Mouse (Mus musculus) heart, embryonic 13.5 days (tissue): ENCODE results near the gene Lin54. TPM values are rescaled to one million over a fixed set of nuclear protein-coding genes. Genes with fewer than 3 reads are reported as not detected.

Experiments
- ATAC-seq: fragments of 200-750 bp; cut with Nextera tagmentation; 2 replicates; pipeline ENCODE4 v1.8.0; 2017; ENCODE audit warnings: moderate TSS enrichment; ENCODE audit not compliant: insufficient number of reproducible peaks, low FRiP score, low TSS enrichment; ENCODE audit errors: extremely low read depth
- H3K27ac ChIP-seq: fragments of 300-500 bp; sonication (generic); replicated peaks from 2 replicates; pipeline ENCODE4 v1.5.1; 2015; ENCODE audit warnings: moderate library complexity, mild to moderate bottlenecking, inconsistent platforms
- H3K27me3 ChIP-seq: fragments of 300-500 bp; sonication (generic); replicated peaks from 2 replicates; pipeline ENCODE4 v1.6.1; 2015; ENCODE audit warnings: mild to moderate bottlenecking, inconsistent platforms
- H3K36me3 ChIP-seq: fragments of 300-500 bp; sonication (generic); 2 replicates; pipeline ENCODE4 v1.6.1; 2015; ENCODE audit warnings: mild to moderate bottlenecking, inconsistent platforms
- H3K4me1 ChIP-seq: fragments of 300-500 bp; sonication (generic); 2 replicates; pipeline ENCODE4 v1.6.1; 2015; ENCODE audit warnings: inconsistent platforms
- H3K4me2 ChIP-seq: fragments of 300-500 bp; sonication (generic); 2 replicates; pipeline ENCODE4 v1.6.1; 2015; ENCODE audit warnings: inconsistent platforms, mild to moderate bottlenecking, moderate library complexity
- H3K4me3 ChIP-seq: fragments of 300-500 bp; sonication (generic); 2 replicates; pipeline ENCODE4 v1.5.1; 2015; ENCODE audit warnings: moderate library complexity, mild to moderate bottlenecking, inconsistent platforms
- H3K9ac ChIP-seq: fragments of 300-500 bp; sonication (generic); 2 replicates; pipeline ENCODE4 v1.6.1; 2015; ENCODE audit warnings: inconsistent platforms, mild to moderate bottlenecking, moderate library complexity
- H3K9me3 ChIP-seq: fragments of 300-500 bp; sonication (generic); 2 replicates; pipeline ENCODE4 v1.6.1; 2016; ENCODE audit warnings: inconsistent platforms
- WGBS: fragments of 180-500 bp; shearing (Covaris S2); methylation state at CpG from one replicate; pipeline ENCODE4 v1.1.7; 2015; ENCODE audit warnings: mixed read lengths; 5-methylcytosine and 5-hydroxymethylcytosine counted together
- polyA plus RNA-seq: library from polyadenylated mRNA; unstranded; fragments of >200 nt; fragmentation: Nextera tagmentation; extraction: Ambion mirVana; gene quantifications from 2 replicates; pipeline ENCODE4 v1.2.1, GENCODE M21; 2015

The Lin54 gene
- polyA plus RNA-seq, 1 experiment from 2014 or later, result 9.0 TPM

DNA sequence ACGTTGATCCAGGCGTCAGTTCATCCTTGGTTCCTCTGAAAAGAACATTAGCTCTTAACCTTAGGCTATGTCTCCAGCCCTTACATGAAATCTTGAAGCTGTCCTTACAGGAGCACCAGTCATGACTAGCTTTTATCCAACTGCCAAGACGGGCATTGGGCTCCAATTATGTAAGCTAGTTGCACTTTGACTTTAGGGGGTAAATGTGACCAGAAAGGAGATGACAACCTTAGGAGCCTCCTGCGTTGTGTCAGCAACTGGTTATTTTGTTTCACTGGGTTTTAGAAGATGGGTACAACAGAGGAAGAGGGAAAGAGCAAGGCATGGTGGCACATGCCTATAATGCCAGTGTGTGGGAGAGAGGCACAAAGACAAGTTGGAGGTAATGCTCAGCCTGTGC, 81.6 kb downstream of the Lin54 start:
- Histone ChIP-seq H3K27me3 (no peaks in the 10 kb centered on the region), H3K4me2 (no peak overlapping the region), H3K9ac (no peak overlapping the region), H3K36me3 (peaks cover 59% of the 10 kb centered on the region), H3K9me3 (no peaks in the 10 kb centered on the region), H3K4me1 (peaks cover 29% of the 10 kb centered on the region), H3K4me3 (no peak overlapping the region), H3K27ac (no peak overlapping the region)
- ATAC-seq, result no peak
- 75% methylated on average over 4 of the region's 4 CpGs for WGBS

DNA sequence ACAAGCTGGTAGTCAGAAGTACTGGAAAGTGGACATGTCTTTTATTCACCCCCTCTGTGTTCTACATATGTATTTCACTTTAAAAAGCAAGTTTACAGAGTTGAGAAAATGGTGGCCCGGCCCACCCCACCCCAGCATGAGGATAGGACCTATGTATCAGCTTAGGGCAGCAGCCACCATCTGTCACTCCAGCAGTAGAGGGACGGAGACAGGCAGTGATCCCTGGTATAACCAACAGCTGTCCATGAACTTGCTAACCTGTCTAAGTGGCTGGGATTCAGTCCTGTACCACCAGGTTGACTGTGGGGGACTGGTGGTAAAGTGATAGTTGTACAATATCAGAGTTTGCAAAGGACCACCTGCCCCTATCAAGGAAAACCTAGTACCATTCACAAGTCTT, 82.4 kb downstream of the Lin54 start:
- H3K27me3 ChIP-seq, result no peaks in the 10 kb centered on the region
- H3K4me2 ChIP-seq, result no peak overlapping the region
- no peak for ATAC-seq
- no peaks in the 10 kb centered on the region for H3K9me3 ChIP-seq
- H3K36me3 ChIP-seq, result peaks cover 51% of the 10 kb centered on the region
- peaks cover 29% of the 10 kb centered on the region for H3K4me1 ChIP-seq
- H3K9ac ChIP-seq, result no peak overlapping the region
- no peak overlapping the region for H3K27ac ChIP-seq
- no peak overlapping the region for H3K4me3 ChIP-seq
- WGBS, result 78% methylated on average over 2 of the region's 2 CpGs

- peak; percentile 97 for ATAC-seq
- under 1% methylated on average over 76 of the region's 82 CpGs for WGBS
- H3K4me1 ChIP-seq, result peaks cover 39% of the 10 kb centered on the region
These were observed 84.5 kb downstream of the Lin54 start, which contains the start of gene Sec31a for GRCm38 (mm10) chr5:100415761-100416590. TSS of gene Sec31a (minus strand) at chr5:100416234.

GRCm38 (mm10) chr5:100414474-100415196, 85.8 kb downstream of the Lin54 start:
- ATAC-seq, result no peak
- H3K9ac ChIP-seq, result peak overlapping the region; percentile 93
- peak overlapping the region; percentile 87 for H3K4me3 ChIP-seq
- peaks cover 19% of the 10 kb centered on the region for H3K36me3 ChIP-seq
- peaks cover 42% of the 10 kb centered on the region for H3K4me1 ChIP-seq
- H3K27ac ChIP-seq, result peak overlapping the region; percentile 93
- WGBS, result 24% methylated on average over 11 of the region's 11 CpGs
- no peaks in the 10 kb centered on the region for H3K27me3 ChIP-seq
- no peaks in the 10 kb centered on the region for H3K9me3 ChIP-seq
- H3K4me2 ChIP-seq, result peak overlapping the region; percentile 73

More at GRCm38 (mm10) chr5:100415761-100416590, 84.5 kb downstream of the Lin54 start, which contains the start of gene Sec31a:
- Histone ChIP-seq H3K9me3 (no peaks in the 10 kb centered on the region), H3K27me3 (no peaks in the 10 kb centered on the region), H3K27ac (peak within 1 kb of the TSS; percentile 94), H3K4me2 (peak within 1 kb of the TSS; percentile 73), H3K4me3 (peak within 1 kb of the TSS; percentile 87), H3K9ac (peak within 1 kb of the TSS; percentile 93), H3K36me3 (peaks cover 30% of the 10 kb centered on the region)

- Histone ChIP-seq H3K9me3 (no peaks in the 10 kb centered on the region), H3K9ac (peak overlapping the region; percentile 12; the same call in 1 of the 2 replicates), H3K36me3 (peaks cover 18% of the 10 kb centered on the region), H3K4me1 (peaks cover 42% of the 10 kb centered on the region), H3K27ac (no peak overlapping the region), H3K4me3 (no peak overlapping the region), H3K27me3 (no peaks in the 10 kb centered on the region), H3K4me2 (peak overlapping the region; percentile 4; the same call in 1 of the 2 replicates)
- no peak for ATAC-seq
- 69% methylated on average over 3 of the region's 3 CpGs for WGBS
These were observed 87.6 kb downstream of the Lin54 start for GRCm38 (mm10) chr5:100412886-100413285.

- Histone ChIP-seq H3K27me3 (no peaks in the 10 kb centered on the region), H3K9ac (no peak overlapping the region), H3K9me3 (no peaks in the 10 kb centered on the region), H3K4me3 (no peak overlapping the region), H3K4me2 (no peak overlapping the region), H3K36me3 (peaks cover 42% of the 10 kb centered on the region), H3K27ac (no peak overlapping the region), H3K4me1 (peaks cover 35% of the 10 kb centered on the region)
- no peak for ATAC-seq
- WGBS, result 88% methylated on average over 5 of the region's 5 CpGs
These were observed 90.2 kb downstream of the Lin54 start for GRCm38 (mm10) chr5:100410281-100410680.

DNA sequence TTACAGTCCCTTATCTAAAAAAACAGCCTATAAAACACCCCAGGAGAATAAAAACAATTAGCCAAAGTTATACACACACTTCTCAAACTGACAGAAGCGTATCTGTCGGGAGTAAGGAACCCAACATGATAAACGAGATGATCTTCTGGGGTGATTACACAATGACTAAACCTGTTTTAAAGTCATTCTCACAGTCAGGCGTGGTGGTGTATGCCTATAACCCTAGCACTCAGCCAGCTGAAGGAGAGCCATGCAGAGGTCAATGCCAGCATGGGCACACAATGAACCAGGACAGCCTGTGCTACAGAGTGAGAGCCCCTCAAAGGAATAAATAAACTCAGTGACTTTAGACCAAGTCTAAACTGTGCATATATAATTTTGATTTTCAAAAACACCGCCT, 92.0 kb downstream of the Lin54 start:
- Histone ChIP-seq H3K4me2 (no peak overlapping the region), H3K27ac (no peak overlapping the region), H3K9ac (no peak overlapping the region), H3K4me1 (peaks cover 25% of the 10 kb centered on the region), H3K9me3 (no peaks in the 10 kb centered on the region), H3K4me3 (no peak overlapping the region), H3K27me3 (no peaks in the 10 kb centered on the region), H3K36me3 (peaks cover 60% of the 10 kb centered on the region)
- WGBS, result 85% methylated on average over 5 of the region's 5 CpGs
- ATAC-seq, result no peak

DNA sequence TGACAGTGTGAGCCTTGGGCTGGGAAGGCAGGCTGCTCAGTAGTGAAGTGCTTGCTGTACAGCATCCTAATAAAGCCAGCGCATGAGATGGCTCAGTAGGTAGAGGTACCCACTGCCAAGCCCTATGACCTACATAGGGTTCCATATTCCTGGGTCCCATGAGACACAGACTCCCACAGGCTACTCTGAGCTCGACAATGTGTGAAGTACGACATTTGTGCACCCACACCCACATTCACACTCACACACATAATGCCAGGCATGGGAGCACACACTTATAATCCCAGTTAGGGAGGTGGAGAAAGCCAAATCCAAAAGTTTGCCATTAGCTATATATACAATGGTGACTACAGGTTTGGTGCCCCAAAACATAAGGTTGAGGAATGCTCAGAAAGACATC, 103.7 kb downstream of the Lin54 start:
- Histone ChIP-seq H3K4me2 (no peak overlapping the region), H3K4me3 (no peak overlapping the region), H3K4me1 (no peaks in the 10 kb centered on the region), H3K27ac (no peak overlapping the region), H3K9me3 (no peaks in the 10 kb centered on the region), H3K27me3 (no peaks in the 10 kb centered on the region), H3K36me3 (peaks cover 95% of the 10 kb centered on the region), H3K9ac (no peak overlapping the region)
- ATAC-seq, result no peak
- 94% methylated on average over 3 of the region's 3 CpGs for WGBS

DNA sequence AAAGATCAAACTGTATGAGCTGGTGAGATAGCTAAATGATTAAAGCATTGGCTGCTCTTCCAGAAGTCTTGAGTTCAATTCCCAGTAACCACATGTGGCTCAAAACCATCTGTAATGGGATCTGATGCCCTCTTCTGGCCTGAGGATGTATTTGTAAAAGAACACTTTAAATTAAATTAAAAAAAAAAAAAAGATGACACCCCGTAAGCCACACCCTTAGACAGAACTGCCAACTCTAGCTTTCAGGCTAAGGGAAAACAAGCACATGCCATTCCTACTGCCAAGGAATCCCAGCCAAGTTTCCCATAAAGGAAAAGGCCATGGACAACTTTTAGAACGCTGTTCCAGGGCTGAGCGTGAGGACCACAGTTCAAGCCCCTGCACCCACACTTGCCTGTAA, 106.8 kb downstream of the Lin54 start:
- no peak overlapping the region for H3K9ac ChIP-seq
- WGBS, result 78% methylated on average over 3 of the region's 3 CpGs
- H3K4me2 ChIP-seq, result no peak overlapping the region
- H3K4me1 ChIP-seq, result no peaks in the 10 kb centered on the region
- H3K27me3 ChIP-seq, result no peaks in the 10 kb centered on the region
- no peak overlapping the region for H3K4me3 ChIP-seq
- H3K9me3 ChIP-seq, result no peaks in the 10 kb centered on the region
- H3K36me3 ChIP-seq, result peaks cover 100% of the 10 kb centered on the region
- no peak overlapping the region for H3K27ac ChIP-seq
- ATAC-seq, result no peak

- Histone ChIP-seq H3K4me1 (no peaks in the 10 kb centered on the region), H3K4me3 (no peak overlapping the region), H3K27me3 (no peaks in the 10 kb centered on the region), H3K27ac (no peak overlapping the region), H3K9ac (no peak overlapping the region), H3K36me3 (peaks cover 97% of the 10 kb centered on the region), H3K4me2 (no peak overlapping the region), H3K9me3 (no peaks in the 10 kb centered on the region)
- ATAC-seq, result no peak
- 85% methylated on average over 20 of the region's 20 CpGs for WGBS
These were observed 107.9 kb downstream of the Lin54 start for GRCm38 (mm10) chr5:100392436-100392955.
